Mouse (Mus musculus) midbrain, embryonic 14.5 days (tissue): Measurements from ENCODE around the gene BC005624. TPM values are rescaled to one million over a fixed set of nuclear protein-coding genes. Genes with fewer than 3 reads are reported as not detected.
"Not testable (repeated sequence)": the region's sequence is repeated elsewhere in the genome, so short reads cannot be mapped to it uniquely, and the experiment has no call there.

Experiments used
- ATAC-seq: fragments of 200-750 bp; cut with Nextera tagmentation; 2 replicates; pipeline ENCODE4 v1.8.0; 2017; ENCODE audit warnings: moderate number of reproducible peaks, moderate library complexity; ENCODE audit not compliant: low FRiP score, low TSS enrichment
- DNase-seq: peaks from one replicate; pipeline ENCODE4 v3.0.0-alpha.2; 2015
- H3K27ac ChIP-seq: fragments of 300-500 bp; sonication (generic); replicated peaks from 2 replicates; pipeline ENCODE4 v1.5.1; 2014; ENCODE audit warnings: mild to moderate bottlenecking, low read depth, low read length, moderate library complexity
- H3K27me3 ChIP-seq: fragments of 300-500 bp; sonication (generic); 2 replicates; pipeline ENCODE4 v1.6.1; 2014; ENCODE audit warnings: low read length, control low read depth, mixed read lengths; ENCODE audit not compliant: control insufficient read depth, insufficient read depth
- H3K36me3 ChIP-seq: fragments of 300-500 bp; sonication (generic); 2 replicates; pipeline ENCODE4 v1.6.1; 2014; ENCODE audit warnings: low read length, control low read depth; ENCODE audit not compliant: control insufficient read depth, insufficient read depth
- H3K4me1 ChIP-seq: fragments of 300-500 bp; sonication (generic); 2 replicates; pipeline ENCODE4 v1.6.1; 2014; ENCODE audit warnings: mild to moderate bottlenecking, antibody characterized with exemption, low read length, control low read depth; ENCODE audit not compliant: control insufficient read depth, insufficient read depth
- H3K4me2 ChIP-seq: fragments of 300-500 bp; sonication (generic); 2 replicates; pipeline ENCODE4 v1.6.1; 2014; ENCODE audit warnings: mild to moderate bottlenecking, low read length, moderate library complexity
- H3K4me3 ChIP-seq: fragments of 300-500 bp; sonication (generic); replicated peaks from 2 replicates; pipeline ENCODE4 v1.5.1; 2014; ENCODE audit warnings: low read depth, low read length
- H3K9ac ChIP-seq: fragments of 300-500 bp; sonication (generic); replicated peaks from 2 replicates; pipeline ENCODE4 v1.6.1; 2014; ENCODE audit warnings: mild to moderate bottlenecking, low read length, moderate library complexity
- H3K9me3 ChIP-seq: fragments of 300-500 bp; sonication (generic); 2 replicates; pipeline ENCODE4 v1.6.1; 2016; ENCODE audit warnings: low read length, control low read depth, mixed read lengths; ENCODE audit not compliant: control insufficient read depth
- WGBS: fragments of 180-500 bp; shearing (Covaris S2); extraction: QIAGEN DNeasy Blood & Tissue Kit; methylation state at CpG from one replicate; pipeline ENCODE4 v1.1.7; 2014; 5-methylcytosine and 5-hydroxymethylcytosine counted together
- polyA plus RNA-seq: library from polyadenylated mRNA; unstranded; fragments of >200 nt; fragmentation: Nextera tagmentation; extraction: Ambion mirVana; gene quantifications from 2 replicates; pipeline ENCODE4 v1.2.1, GENCODE M21; 2014

BC005624 gene
- polyA plus RNA-seq, 1 experiment from 2014 or later, result 78.7 TPM

DNA sequence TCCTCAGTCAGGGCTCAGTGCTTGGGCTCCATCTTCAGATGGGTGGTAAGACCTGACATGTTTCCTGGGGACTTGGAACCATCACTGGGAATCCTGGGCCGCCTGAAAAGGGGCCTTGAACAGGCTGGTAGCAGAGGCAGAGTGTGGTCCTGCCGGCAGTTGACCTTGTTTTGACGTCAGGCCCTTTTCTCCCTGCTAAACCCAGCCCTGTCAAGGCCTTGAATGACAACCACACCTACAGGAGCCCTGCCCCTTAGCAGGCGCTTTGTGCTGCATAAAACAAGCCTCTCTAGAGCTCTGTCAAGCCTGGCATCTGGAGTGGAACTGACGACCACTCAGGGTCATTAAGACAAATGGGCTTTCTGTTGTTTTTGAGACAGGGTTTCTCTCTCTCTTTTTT lies 22.1 kb downstream of the BC005624 start:
- ATAC-seq (no peak), DNase-seq (no peak)
- WGBS, result 57% methylated on average over 5 of the region's 5 CpGs

DNA sequence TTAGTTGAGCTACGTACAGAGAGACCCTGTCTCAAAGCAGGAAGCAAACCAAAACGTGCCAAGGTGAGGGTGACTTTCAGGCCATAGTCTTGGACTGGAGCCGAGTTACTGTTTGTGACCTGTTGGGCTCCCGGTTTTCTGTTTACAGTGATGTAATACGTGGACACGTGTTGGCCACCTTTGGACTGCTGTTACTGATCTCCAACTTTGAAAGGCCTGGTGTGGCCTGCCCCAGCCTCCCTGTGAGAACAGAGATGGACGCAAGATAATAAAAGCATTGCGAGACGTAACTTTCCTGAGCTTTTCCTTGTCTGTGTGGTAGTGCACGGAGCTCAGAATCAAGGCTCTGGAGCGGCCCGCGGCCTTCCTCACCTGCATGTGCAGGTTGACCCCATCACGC lies 23.3 kb downstream of the BC005624 start:
- Histone ChIP-seq H3K36me3 (peaks cover 87% of the 10 kb centered on the region), H3K4me3 (no peak overlapping the region), H3K9ac (no peak overlapping the region), H3K4me2 (no peak overlapping the region), H3K27ac (no peak overlapping the region), H3K9me3 (no peaks in the 10 kb centered on the region), H3K27me3 (no peaks in the 10 kb centered on the region), H3K4me1 (peaks cover 16% of the 10 kb centered on the region)
- 94% methylated on average over 14 of the region's 14 CpGs for WGBS
- no peak for DNase-seq
- ATAC-seq, result no peak

More for the DNA sequence above, 22.1 kb downstream of the BC005624 start:
- peaks cover 94% of the 10 kb centered on the region for H3K36me3 ChIP-seq
- no peak overlapping the region for H3K9ac ChIP-seq
- no peak overlapping the region for H3K27ac ChIP-seq
- no peak overlapping the region for H3K4me2 ChIP-seq
- 0 out of 2 replicates have a peak, but pooled peaks cover 5% of the 10 kb centered on the region for H3K4me1 ChIP-seq
- no peak overlapping the region for H3K4me3 ChIP-seq
- H3K27me3 ChIP-seq, result no peaks in the 10 kb centered on the region
- no peaks in the 10 kb centered on the region for H3K9me3 ChIP-seq

DNA sequence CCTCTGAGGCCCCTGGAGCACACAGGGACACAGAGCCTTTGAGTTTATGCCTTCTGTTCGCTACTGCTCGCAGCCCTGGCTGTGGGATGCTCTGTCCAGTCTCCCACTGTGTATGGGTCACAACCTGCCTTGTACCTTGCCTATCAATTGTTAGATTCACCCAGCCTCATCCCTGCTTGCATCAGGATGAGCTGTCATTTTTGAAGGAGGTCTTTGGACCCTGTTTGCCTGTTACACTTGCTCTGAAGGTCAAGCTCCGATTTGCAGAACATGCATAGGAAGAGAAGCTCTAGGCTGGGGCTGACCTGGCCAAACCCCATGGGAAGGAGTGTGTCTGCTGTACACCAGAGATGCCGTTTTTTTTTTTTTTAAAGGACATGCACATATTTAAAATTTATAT lies 24.5 kb downstream of the BC005624 start:
- Histone ChIP-seq H3K36me3 (peaks cover 76% of the 10 kb centered on the region), H3K4me2 (no peak overlapping the region), H3K27me3 (no peaks in the 10 kb centered on the region), H3K4me1 (peaks cover 20% of the 10 kb centered on the region), H3K9me3 (no peaks in the 10 kb centered on the region), H3K27ac (no peak overlapping the region), H3K9ac (no peak overlapping the region), H3K4me3 (no peak overlapping the region)
- DNase-seq (no peak), ATAC-seq (no peak)
- 91% methylated on average over 4 of the region's 4 CpGs for WGBS

DNA sequence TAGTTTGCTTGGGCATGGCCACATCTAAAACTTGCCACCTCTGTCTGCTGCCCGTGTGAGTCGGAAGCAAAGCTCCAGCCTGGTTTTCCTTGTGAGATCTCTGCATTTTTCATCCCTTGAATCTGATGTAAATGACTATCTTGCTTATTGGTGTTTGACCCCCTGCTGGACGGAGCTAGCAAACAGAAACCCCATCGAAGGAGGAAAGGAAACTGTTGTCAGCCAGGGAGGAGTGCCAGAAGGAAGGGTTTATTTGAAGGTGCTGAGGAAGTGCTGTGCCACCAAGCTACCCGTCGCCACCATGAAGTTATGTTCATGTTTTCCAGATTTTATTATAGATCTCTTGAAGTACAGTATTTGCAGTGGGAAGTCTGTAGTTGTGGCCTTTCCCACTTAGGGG lies 27.2 kb downstream of the BC005624 start:
- Histone ChIP-seq H3K27ac (no peak overlapping the region), H3K4me2 (peak overlapping the region; percentile 89), H3K9ac (no peak overlapping the region; the same call in 1 of the 2 replicates), H3K4me3 (no peak overlapping the region), H3K4me1 (peaks cover 20% of the 10 kb centered on the region), H3K36me3 (peaks cover 49% of the 10 kb centered on the region), H3K27me3 (no peaks in the 10 kb centered on the region), H3K9me3 (no peaks in the 10 kb centered on the region)
- ATAC-seq, result no peak
- 84% methylated on average over 6 of the region's 6 CpGs for WGBS
- DNase-seq, result no peak

DNA sequence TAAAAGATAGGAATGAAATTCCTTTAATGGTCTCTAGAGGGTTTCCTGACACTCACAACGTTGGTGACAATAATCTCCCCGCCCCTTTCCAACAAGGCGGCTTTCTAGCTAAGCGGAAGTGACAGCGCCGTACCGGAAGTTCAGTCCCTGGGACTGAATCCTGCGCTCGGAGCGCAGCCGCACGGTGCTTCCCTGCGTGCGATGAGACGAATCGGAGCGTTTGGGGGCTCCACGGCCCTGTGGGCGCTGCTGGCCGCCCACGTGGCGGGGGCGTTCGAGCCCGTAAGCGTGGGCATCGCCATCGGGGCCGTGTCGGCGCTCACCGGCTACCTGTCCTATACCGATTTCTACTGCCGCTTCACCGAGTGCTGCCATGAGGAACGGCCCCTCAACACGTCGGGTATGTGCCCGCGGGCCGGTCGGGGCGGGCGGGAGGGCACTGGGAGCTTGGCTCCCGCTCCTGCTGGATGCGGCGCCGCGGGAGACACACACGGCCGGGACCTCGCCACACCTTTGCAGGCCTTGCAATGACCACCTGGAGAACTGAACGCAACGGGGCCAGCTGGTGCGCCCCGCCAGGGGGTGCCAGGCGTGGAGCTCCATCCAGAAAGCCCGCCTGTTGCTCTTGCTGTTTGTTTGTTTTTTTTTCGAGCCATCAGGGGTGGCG lies 29.0 kb downstream of the BC005624 start, which contains the start of gene Tor1b:
Gene Tor1b (plus strand): TSS at position 136 of the 667 bp plus-strand sequence.
- Histone ChIP-seq H3K27me3 (no peaks in the 10 kb centered on the region), H3K4me2 (peak within 1 kb of the TSS; percentile 89), H3K9ac (peak within 1 kb of the TSS; percentile 76), H3K36me3 (peaks cover 30% of the 10 kb centered on the region), H3K4me1 (peaks cover 20% of the 10 kb centered on the region), H3K4me3 (peak within 1 kb of the TSS; percentile 78), H3K9me3 (no peaks in the 10 kb centered on the region), H3K27ac (peak within 1 kb of the TSS; percentile 65)
- DNase-seq, result peak; percentile 97
- under 1% methylated on average over 60 of the region's 60 CpGs for WGBS
- peak; percentile 85 for ATAC-seq

DNA sequence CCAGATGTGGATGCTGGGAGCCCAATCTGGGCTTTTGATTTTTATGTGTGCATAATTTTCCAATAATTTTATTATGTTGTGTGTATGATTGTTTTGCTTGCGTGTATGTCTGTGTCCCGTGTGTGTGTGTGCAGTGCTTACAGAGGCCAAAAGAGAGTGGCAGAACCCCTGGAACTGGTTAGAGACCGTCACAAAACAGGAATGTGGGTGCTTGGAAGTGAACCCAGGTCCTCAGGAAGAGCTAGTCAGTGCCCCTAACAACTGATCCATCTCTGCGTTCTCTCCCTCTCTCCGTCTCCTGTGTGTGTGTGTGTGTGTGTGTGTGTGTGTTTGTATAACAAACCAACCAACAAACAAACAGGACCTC lies 29.6 kb downstream of the BC005624 start:
- no peaks in the 10 kb centered on the region for H3K9me3 ChIP-seq
- peaks cover 25% of the 10 kb centered on the region for H3K36me3 ChIP-seq
- peak overlapping the region; percentile 89 for H3K4me2 ChIP-seq
- 25% methylated on average over 5 of the region's 5 CpGs for WGBS
- peak overlapping the region; percentile 76; the same call in 1 of the 2 replicates for H3K9ac ChIP-seq
- H3K27me3 ChIP-seq, result no peaks in the 10 kb centered on the region
- no peak for ATAC-seq
- DNase-seq, result no peak
- H3K4me3 ChIP-seq, result peak overlapping the region; percentile 78
- H3K4me1 ChIP-seq, result peaks cover 20% of the 10 kb centered on the region
- H3K27ac ChIP-seq, result peak overlapping the region; percentile 65

DNA sequence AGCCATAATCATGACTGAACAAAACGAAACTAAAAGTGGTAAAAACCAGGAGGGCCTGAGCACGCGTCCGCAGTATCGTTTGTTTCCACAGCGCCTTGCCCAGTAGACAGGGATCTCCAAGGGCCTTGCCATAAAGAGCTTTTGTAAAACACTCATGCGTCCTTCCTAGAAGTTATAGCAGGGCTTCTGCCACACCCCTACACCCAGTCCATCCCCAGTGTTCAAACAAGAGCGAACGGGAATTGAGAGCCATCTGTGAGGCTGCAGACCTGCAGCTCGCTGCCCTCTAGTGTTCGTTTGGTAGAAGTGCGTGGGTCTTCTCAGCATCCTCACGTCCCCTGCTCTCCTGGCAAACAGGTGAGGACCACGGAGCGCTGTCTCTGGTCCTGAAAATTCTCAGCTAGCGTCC lies 39.4 kb downstream of the BC005624 start:
- Histone ChIP-seq H3K4me3 (no peak overlapping the region), H3K9ac (no peak overlapping the region), H3K27me3 (no peaks in the 10 kb centered on the region), H3K4me1 (no peaks in the 10 kb centered on the region), H3K9me3 (no peaks in the 10 kb centered on the region), H3K36me3 (no peaks in the 10 kb centered on the region), H3K27ac (no peak overlapping the region), H3K4me2 (peak overlapping the region; percentile 28; the same call in 1 of the 2 replicates)
- ATAC-seq (no peak; the same call in 1 of the 2 replicates), DNase-seq (peak; percentile 89)
- WGBS, result 31% methylated on average over 16 of the region's 16 CpGs

DNA sequence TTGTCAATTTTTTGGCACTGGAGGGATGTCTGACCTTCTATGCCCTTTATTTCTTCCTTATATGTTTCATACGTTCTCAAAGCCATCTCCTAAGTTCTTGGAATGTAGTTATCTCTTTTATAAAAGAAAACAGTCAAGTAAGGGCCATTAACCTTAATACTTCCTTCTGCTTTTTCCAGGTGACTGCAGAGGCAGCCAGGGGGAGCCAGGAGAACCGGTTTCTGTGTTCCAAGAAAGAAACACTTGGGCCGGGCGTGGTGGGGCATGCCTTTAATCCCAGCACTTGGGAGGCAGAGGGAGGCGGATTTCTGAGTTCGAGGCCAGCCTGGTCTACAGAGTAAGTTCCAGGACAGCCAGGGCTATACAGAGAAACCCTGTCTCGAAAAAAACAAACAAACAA lies 39.9 kb downstream of the BC005624 start:
- H3K4me1 ChIP-seq, H3K4me3 ChIP-seq, ATAC-seq, H3K36me3 ChIP-seq, H3K27ac ChIP-seq, DNase-seq, H3K9me3 ChIP-seq, H3K4me2 ChIP-seq, H3K27me3 ChIP-seq, H3K9ac ChIP-seq: not testable (repeated sequence)
- 51% methylated on average over 7 of the region's 7 CpGs for WGBS

DNA sequence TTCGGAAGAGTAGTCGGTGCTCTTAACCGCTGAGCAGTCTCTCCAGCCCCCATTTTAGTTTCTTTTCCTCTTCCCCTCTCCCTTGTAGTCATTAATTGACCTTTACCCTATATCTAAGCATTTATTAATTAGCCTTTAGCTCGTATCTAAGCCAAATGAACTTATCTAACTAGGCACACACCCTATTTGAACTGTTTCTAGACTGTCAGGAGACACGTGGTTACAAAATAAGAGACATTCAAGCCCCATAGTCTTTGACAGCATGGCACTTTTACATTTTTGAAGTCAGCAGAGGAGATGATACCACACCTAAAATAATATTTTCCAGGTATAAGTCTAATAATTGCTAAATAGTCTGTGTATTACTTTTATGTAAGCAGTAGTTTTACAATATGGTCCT lies 40.4 kb downstream of the BC005624 start:
- Histone ChIP-seq H3K36me3 (no peaks in the 10 kb centered on the region), H3K27ac (no peak overlapping the region), H3K4me3 (no peak overlapping the region), H3K4me2 (no peak overlapping the region), H3K9ac (no peak overlapping the region), H3K27me3 (no peaks in the 10 kb centered on the region), H3K9me3 (no peaks in the 10 kb centered on the region), H3K4me1 (no peaks in the 10 kb centered on the region)
- no peak for ATAC-seq
- DNase-seq, result no peak
- 92% methylated on average over 5 of the region's 5 CpGs for WGBS
